Mouse (Mus musculus) MEL (cell line): Measurements from ENCODE around the gene Fdxacb1. TPM values are rescaled to one million over a fixed set of nuclear protein-coding genes. Genes with fewer than 3 reads are reported as not detected.

Source experiments
- DNase-seq: peaks from one replicate; pipeline ENCODE4 v3.0.0; 2011; ENCODE audit warnings: low read depth, low spot score
- H3K27ac ChIP-seq: 2 replicates; pipeline ENCODE4 v1.5.1; 2012; ENCODE audit warnings: low read depth, mild to moderate bottlenecking, control low read depth, low read length, moderate library complexity; ENCODE audit not compliant: control insufficient read depth
- H3K27me3 ChIP-seq, 2 experiments: fragments of 150-350 bp in 1 of 2; sonication (generic) in 1 of 2; 2 replicates each; pipeline ENCODE4 v1.6.1; 2012; ENCODE audit warnings: low read length in 2 of 2, mild to moderate bottlenecking in 2 of 2, improper control_type of control experiment in 1 of 2, moderate library complexity in 1 of 2; ENCODE audit not compliant: insufficient read depth in 2 of 2, control insufficient read depth in 1 of 2
- H3K36me3 ChIP-seq, 2 experiments: 2 replicates each; pipeline ENCODE4 v1.6.1; 2012 to 2014; ENCODE audit warnings: low read length in 2 of 2, improper control_type of control experiment in 1 of 2, inconsistent platforms in 1 of 2, mild to moderate bottlenecking in 1 of 2; ENCODE audit not compliant: insufficient read depth in 2 of 2, control insufficient read depth in 1 of 2
- H3K4me1 ChIP-seq, 2 experiments: fragments of 150-350 bp in 1 of 2; sonication (generic) in 1 of 2; 2 replicates each; pipeline ENCODE4 v1.6.1; 2012; ENCODE audit warnings: low read length in 2 of 2, improper control_type of control experiment in 1 of 2, mild to moderate bottlenecking in 1 of 2; ENCODE audit not compliant: insufficient read depth in 2 of 2, control insufficient read depth in 1 of 2
- H3K4me3 ChIP-seq, 2 experiments: fragments of 150-350 bp in 1 of 2; sonication (generic) in 1 of 2; 2 replicates each; pipeline ENCODE4 v1.5.1; 2012; ENCODE audit warnings: low read depth in 2 of 2, low read length in 2 of 2, mild to moderate bottlenecking in 2 of 2, moderate library complexity in 2 of 2, control low read depth in 1 of 2, improper control_type of control experiment in 1 of 2; ENCODE audit not compliant: control insufficient read depth in 1 of 2, insufficient read depth in 1 of 2
- H3K79me2 ChIP-seq: 2 replicates; pipeline ENCODE4 v1.6.1; 2012; ENCODE audit warnings: mild to moderate bottlenecking, low read length, moderate library complexity; ENCODE audit not compliant: control insufficient read depth, poor library complexity, insufficient read depth
- H3K9ac ChIP-seq: 2 replicates; pipeline ENCODE4 v1.6.1; 2012; ENCODE audit warnings: low read depth, mild to moderate bottlenecking, control low read depth, low read length, moderate library complexity; ENCODE audit not compliant: control insufficient read depth, poor library complexity, severe bottlenecking
- H3K9me3 ChIP-seq: fragments of 150-350 bp; sonication (generic); replicated peaks from 2 replicates; pipeline ENCODE4 v1.6.1; 2012; ENCODE audit warnings: mild to moderate bottlenecking, low read length, improper control_type of control experiment, moderate library complexity; ENCODE audit not compliant: insufficient read depth
- CHD1 ChIP-seq: IDR thresholded peaks from 2 replicates; pipeline ENCODE4 v1.6.1; 2012; ENCODE audit warnings: low read depth, mild to moderate bottlenecking, inconsistent platforms, low read length, improper control_type of control experiment
- ELF1 ChIP-seq: IDR thresholded peaks from 2 replicates; pipeline ENCODE4 v1.6.1; 2014; ENCODE audit warnings: low read depth, mild to moderate bottlenecking, inconsistent platforms, low read length, improper control_type of control experiment, moderate library complexity
- KAT2A ChIP-seq: conservative IDR thresholded peaks from 2 replicates; pipeline ENCODE4 v1.6.1; 2012; ENCODE audit warnings: low read depth, low read length, improper control_type of control experiment, inconsistent platforms
- MAZ ChIP-seq: IDR thresholded peaks from 2 replicates; pipeline ENCODE4 v1.6.1; 2012; ENCODE audit warnings: low read depth, mild to moderate bottlenecking, inconsistent platforms, low read length, improper control_type of control experiment
- MXI1 ChIP-seq: IDR thresholded peaks from 2 replicates; pipeline ENCODE4 v1.6.1; 2011; ENCODE audit warnings: mild to moderate bottlenecking, low read depth, low read length, improper control_type of control experiment
- MYB ChIP-seq: IDR thresholded peaks from 2 replicates; pipeline ENCODE4 v1.6.1; 2011; ENCODE audit warnings: mild to moderate bottlenecking, low read depth, low read length, improper control_type of control experiment
- TAL1 ChIP-seq: IDR thresholded peaks from 2 replicates; pipeline ENCODE4 v1.6.1; 2012; ENCODE audit warnings: mild to moderate bottlenecking, inconsistent platforms, low read length, moderate library complexity, mixed read lengths
- TCF12 ChIP-seq: IDR thresholded peaks from 2 replicates; pipeline ENCODE4 v1.6.1; 2014; ENCODE audit warnings: low read depth, mild to moderate bottlenecking, inconsistent platforms, low read length, improper control_type of control experiment, moderate library complexity
- USF2 ChIP-seq, 2 experiments: IDR thresholded peaks; 2 replicates each; pipeline ENCODE4 v1.6.1; 2011 to 2012; ENCODE audit warnings: improper control_type of control experiment in 2 of 2, low read length in 2 of 2, borderline replicate concordance in 1 of 2, inconsistent platforms in 1 of 2, low read depth in 1 of 2, mild to moderate bottlenecking in 1 of 2; ENCODE audit not compliant: insufficient read depth in 1 of 2
- ZC3H11A ChIP-seq: IDR thresholded peaks from 2 replicates; pipeline ENCODE4 v1.6.1; 2012; ENCODE audit warnings: low read depth, mild to moderate bottlenecking, inconsistent platforms, low read length, improper control_type of control experiment
- ZKSCAN1 ChIP-seq: IDR thresholded peaks from 2 replicates; pipeline ENCODE4 v1.6.1; 2012; ENCODE audit warnings: low read depth, mild to moderate bottlenecking, inconsistent platforms, low read length, improper control_type of control experiment, moderate library complexity
- ZMIZ1 ChIP-seq: IDR thresholded peaks from 2 replicates; pipeline ENCODE4 v1.6.1; 2012; ENCODE audit warnings: low read depth, mild to moderate bottlenecking, inconsistent platforms, low read length, improper control_type of control experiment, moderate library complexity
- polyA plus RNA-seq, 2 experiments: library from polyadenylated mRNA; stranded (reverse) in 1 of 2; unstranded in 1 of 2; fragments of >175 nt in 1 of 2; fragments of >200 nt in 1 of 2; gene quantifications; 2 replicates each; pipeline versions ENCODE4 v1.2.1 to v1.2.4; 2012; ENCODE audit warnings: low replicate concordance in 2 of 2, low read depth in 1 of 2; ENCODE audit not compliant: insufficient read length in 2 of 2, insufficient read depth in 1 of 2, missing spikeins in 1 of 2
- total RNA-seq: library from RNA; depleted of rRNA; stranded (reverse); fragments of 300-350 nt; gene quantifications from 2 replicates; pipeline ENCODE4 v1.2.3, GENCODE M21; 2012

The Fdxacb1 gene
- total and polyA plus RNA-seq, 3 experiments: 6.5 to 9.7 TPM; not detected in 1

DNA sequence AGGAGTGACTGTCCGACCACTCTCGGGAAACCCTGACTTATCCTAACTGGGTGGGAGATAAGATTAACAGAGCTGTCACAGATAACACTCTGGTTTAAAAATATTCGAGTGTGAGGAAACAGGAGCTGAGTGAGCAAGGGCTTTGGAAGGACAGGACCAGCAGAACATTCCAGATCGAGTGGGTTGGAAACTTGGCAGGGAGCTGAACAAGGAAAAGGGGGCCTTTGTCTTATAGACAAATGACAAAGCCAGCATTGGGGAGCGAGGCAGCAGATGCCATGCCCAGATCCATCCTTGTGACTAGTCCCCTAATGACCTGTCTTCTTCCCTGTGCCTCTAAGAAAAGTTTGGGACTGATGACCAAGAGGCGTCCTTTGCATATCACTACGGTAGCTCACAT is 14.1 kb upstream of the Fdxacb1 start:
- no peaks in the 10 kb centered on the region for H3K4me1 ChIP-seq
- H3K4me3 ChIP-seq: no peak overlapping the region
- H3K79me2 ChIP-seq: no peaks in the 10 kb centered on the region
- no peaks in the 10 kb centered on the region for H3K9me3 ChIP-seq
- TF ChIP-seq KAT2A: no peak
- TF ChIP-seq MXI1: no peak
- TF ChIP-seq ELF1: no peak
- no peak for TF ChIP-seq ZKSCAN1
- no peaks in the 10 kb centered on the region for H3K36me3 ChIP-seq
- no peak for DNase-seq
- no peak overlapping the region for H3K27ac ChIP-seq
- no peak overlapping the region for H3K9ac ChIP-seq
- H3K27me3 ChIP-seq: peaks cover 3 to 7% of the 10 kb centered on the region in 2 experiments

DNA sequence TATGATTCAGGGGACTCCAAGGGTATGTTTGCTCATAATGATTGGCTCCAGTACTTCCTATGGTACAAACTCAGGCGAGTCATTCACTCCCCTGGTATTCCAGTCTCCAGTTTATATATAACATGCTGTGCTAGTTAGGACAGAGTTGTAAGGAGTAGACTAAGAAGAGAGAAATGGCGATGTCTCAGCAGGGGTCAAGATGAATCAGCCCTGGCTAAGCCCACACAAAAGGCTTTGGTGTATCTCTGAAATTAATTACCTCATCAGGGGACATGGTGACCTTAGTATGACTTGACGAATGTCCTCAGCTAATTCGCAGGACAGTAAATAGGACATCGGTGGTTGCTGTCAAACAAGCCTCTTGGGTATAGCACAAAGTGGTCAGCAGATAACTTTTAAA is 11.3 kb upstream of the Fdxacb1 start:
- Histone ChIP-seq H3K27me3 (peaks cover 3 to 5% of the 10 kb centered on the region in 2 experiments), H3K4me1 (no peaks in the 10 kb centered on the region), H3K36me3 (no peaks in the 10 kb centered on the region), H3K9me3 (no peaks in the 10 kb centered on the region), H3K27ac (no peak overlapping the region), H3K79me2 (no peaks in the 10 kb centered on the region), H3K9ac (no peak overlapping the region), H3K4me3 (no peak overlapping the region)
- no peak for DNase-seq
- TF ChIP-seq ZMIZ1: no peak
- no peak for TF ChIP-seq TAL1
- no peak for TF ChIP-seq ZC3H11A
- TF ChIP-seq USF2 (IDR thresholded peaks at IDR 0.05; ENCODE audit: borderline replicate concordance in 1 of 2, insufficient read depth in 1 of 2, low read depth in 1 of 2, low read length in 2 of 2): no peak

DNA sequence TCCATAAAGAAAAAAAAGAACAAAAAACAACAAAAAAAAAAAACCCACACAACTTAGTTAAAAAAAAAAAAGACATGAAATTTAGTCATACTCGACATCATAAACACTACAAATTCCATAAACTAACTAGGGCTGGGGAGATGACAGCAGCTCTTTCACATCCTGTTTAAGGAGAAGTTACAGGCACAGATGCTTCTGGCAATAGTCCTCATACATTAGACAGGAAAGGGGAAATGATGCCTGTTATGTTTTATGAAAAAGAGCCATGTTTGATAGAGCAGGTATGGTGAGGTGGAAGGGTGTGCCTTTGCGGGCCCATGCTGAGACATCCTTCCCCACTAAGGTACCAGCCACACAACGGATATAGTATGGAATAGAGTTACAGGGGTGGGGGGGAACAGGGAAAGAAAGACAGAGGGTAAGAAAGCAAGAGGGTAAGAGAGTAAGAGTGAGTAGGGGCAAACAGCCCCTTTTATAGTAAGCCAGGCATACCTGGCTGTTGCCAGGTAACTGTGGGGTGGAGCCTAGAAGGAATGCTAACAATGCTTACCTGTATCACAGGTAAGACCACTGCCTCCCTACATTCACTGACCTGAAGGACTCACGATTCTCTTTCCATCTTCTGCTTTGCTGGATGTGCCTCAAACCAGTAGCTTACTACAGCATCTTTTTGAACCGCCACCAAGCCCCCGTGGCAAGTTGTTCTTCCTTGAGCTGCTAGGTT is 6.4 kb upstream of the Fdxacb1 start:
- H3K4me3 ChIP-seq: no peak overlapping the region
- H3K27ac ChIP-seq: no peak overlapping the region
- H3K36me3 ChIP-seq: no peaks in the 10 kb centered on the region
- no peaks in the 10 kb centered on the region for H3K79me2 ChIP-seq
- H3K27me3 ChIP-seq: peaks cover 1 to 3% of the 10 kb centered on the region in 2 experiments; a peak in 3 of 4 replicates
- no peaks in the 10 kb centered on the region for H3K4me1 ChIP-seq
- H3K9me3 ChIP-seq: no peaks in the 10 kb centered on the region
- no peak overlapping the region for H3K9ac ChIP-seq
- DNase-seq: no peak
- TF ChIP-seq CHD1: no peak
- no peak for TF ChIP-seq MYB
- TF ChIP-seq MAZ: no peak
- no peak for TF ChIP-seq TCF12
